Mouse (Mus musculus) layer of hippocampus, adult 9-11 months (tissue): ENCODE measurements around the gene Mfsd1.

Source experiments
- DNase-seq: peaks from one replicate; pipeline ENCODE4 v3.0.0; 2022

The Mfsd1 gene

DNA sequence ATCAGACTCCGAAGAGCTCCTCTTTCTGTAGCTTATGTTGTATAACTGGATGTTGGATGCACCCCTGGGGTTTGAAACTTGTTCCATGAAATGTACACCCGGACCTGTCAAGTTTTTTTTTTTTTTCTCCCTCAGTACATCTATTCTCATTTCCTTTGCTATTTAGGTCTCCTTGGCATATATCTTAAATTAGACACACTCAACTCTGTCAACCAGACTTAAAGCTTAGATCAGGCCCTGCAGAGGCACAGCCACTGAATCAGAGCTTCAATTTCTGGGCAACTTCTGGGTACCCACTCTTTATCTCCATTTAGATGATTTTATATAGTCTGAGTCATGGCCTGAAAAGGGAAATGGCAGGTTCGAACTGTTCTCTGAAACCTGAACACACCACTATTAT is 60.6 kb downstream of the Mfsd1 start:
- no peak for DNase-seq

DNA sequence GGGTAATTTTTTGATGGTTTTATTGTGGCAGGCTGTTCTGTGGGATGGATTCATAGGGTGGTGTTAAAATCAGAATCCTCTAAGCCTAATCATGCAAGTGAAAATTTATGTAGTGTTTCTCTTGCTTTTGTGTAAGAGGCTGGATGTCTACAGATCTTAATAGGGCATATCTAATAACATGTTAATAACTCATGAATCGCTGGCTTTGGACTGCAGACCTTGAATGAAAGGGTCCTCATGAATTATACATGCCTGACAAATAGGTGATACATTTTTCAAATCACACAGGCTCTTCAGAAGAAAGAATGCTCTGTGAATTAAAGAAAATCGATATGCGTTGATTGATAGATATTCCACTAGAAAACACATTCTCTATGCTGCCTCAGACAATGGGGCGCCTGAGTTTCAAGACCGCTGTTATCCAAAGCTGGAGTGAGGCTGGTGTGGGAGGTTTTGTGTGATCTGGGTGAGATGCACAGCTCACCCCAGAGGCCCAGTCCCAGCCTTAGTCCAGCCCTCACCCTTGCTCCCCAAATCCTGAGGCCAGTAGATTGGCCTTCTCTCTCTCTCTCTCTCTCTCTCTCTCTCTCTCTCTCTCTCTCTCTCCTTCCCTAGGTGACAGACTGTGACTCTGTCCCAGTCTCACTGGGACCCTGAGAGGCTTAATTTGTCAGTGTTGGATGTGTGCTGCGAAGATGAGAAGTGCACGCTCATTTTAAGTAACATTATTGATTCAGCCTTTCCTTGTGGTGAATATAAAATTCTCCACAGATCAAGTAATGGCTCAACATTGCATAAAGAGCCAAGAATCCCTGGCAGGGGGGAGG is 63.3 kb downstream of the Mfsd1 start:
- no peak for DNase-seq
